Mouse (Mus musculus): ENCODE measurements around the gene Gm13871.
"Not testable (repeated sequence)": the region's sequence is repeated elsewhere in the genome, so short reads cannot be mapped to it uniquely, and the experiment has no call there.

The Gm13871 gene

DNA sequence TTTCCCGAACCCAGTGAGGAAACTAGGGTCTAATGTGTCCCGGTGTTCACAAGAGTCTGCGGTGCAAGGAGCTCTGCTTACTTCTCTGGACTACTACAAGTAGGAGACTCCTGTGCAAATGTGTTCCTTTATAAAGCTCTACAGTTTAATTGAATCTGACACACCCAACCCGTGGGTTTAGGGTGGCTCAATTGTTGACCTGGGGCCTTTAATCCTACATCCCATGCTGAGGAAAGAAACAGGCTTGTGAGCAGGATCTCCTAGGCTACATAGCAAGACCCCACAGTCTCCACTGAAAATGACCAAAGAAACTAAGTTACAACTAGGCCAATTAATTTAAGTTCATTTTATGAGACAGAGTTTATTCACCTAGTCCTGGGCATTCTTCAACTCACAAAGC lies at the start of gene Gm13871:
Gene Gm13871 (minus strand): TSS at position 101 of the 400 bp plus-strand sequence.
- not testable (repeated sequence) for DNase-seq

DNA sequence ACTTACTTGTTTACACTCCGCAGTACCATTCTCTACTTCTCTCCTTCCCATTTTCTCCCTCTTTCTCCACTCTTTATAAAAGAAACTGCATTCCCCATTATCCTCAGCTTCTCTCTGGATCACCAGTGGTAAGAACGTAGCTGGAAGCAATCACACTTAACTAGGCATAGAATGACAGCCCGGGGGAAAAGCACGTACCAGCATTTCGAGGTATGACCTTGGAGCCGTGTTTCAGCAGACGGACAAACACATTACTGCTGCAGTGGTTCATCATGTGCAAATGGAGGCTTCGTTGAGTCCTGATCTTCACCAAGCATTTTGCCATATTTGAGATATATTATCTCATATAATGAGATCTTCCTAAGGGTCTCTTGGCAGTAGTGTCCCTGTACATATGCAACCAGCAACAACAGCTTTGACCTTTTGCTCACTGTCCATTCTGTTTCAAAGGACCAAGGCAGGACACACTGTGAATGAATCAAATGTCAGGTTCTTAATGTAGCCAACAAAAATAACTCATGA lies 44.7 kb upstream of the Gm13871 start, which contains the start of gene 2310002L09Rik:
Gene 2310002L09Rik (minus strand): TSS at position 472 of the 522 bp plus-strand sequence.
- DNase-seq = no peak

DNA sequence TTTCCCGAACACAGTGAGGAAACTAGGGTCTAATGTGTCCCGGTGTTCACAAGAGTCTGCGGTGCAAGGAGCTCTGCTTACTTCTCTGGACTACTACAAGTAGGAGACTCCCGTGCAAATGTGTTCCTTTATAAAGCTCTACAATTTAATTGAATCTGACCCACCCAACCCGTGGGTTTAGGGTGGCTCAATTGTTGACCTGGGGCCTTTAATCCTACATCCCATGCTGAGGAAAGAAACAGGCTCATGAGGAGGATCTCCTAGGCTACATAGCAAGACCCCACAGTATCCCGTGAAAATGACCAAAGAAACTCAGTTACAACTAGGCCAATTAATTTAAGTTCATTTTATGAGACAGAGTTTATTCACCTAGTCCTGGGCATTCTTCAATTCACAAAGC lies 14.9 kb upstream of the Gm13871 start, which contains the start of gene Gm11756:
Gene Gm11756 (minus strand): TSS at position 101 of the 400 bp plus-strand sequence.
- DNase-seq = not testable (repeated sequence)

DNA sequence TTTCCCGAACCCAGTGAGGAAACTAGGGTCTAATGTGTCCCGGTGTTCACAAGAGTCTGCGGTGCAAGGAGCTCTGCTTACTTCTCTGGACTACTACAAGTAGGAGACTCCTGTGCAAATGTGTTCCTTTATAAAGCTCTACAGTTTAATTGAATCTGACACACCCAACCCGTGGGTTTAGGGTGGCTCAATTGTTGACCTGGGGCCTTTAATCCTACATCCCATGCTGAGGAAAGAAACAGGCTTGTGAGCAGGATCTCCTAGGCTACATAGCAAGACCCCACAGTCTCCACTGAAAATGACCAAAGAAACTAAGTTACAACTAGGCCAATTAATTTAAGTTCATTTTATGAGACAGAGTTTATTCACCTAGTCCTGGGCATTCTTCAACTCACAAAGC lies 14.7 kb downstream of the Gm13871 start, which contains the start of gene Gm11757:
Gene Gm11757 (minus strand): TSS at position 101 of the 400 bp plus-strand sequence.
- DNase-seq = not testable (repeated sequence)

DNA sequence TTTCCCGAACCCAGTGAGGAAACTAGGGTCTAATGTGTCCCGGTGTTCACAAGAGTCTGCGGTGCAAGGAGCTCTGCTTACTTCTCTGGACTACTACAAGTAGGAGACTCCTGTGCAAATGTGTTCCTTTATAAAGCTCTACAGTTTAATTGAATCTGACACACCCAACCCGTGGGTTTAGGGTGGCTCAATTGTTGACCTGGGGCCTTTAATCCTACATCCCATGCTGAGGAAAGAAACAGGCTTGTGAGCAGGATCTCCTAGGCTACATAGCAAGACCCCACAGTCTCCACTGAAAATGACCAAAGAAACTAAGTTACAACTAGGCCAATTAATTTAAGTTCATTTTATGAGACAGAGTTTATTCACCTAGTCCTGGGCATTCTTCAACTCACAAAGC lies 29.6 kb downstream of the Gm13871 start, which contains the start of gene Gm11758:
Gene Gm11758 (minus strand): TSS at position 101 of the 400 bp plus-strand sequence.
- DNase-seq = not testable (repeated sequence)
